Mouse (Mus musculus) splenic B cell, adult 2 months (primary cell): ENCODE measurements around the gene Ets2.
"Not testable (repeated sequence)": the region's sequence is repeated elsewhere in the genome, so short reads cannot be mapped to it uniquely, and the experiment has no call there.

Source experiments
- DNase-seq: peaks from one replicate; pipeline ENCODE4 v3.0.0-alpha.2; 2011; ENCODE audit warnings: low read depth, low spot score
- H3K27me3 ChIP-seq: 2 replicates; pipeline ENCODE4 v1.6.1; 2012; ENCODE audit warnings: mild to moderate bottlenecking, low read length, moderate library complexity, mixed read lengths; ENCODE audit not compliant: control insufficient read depth, poor library complexity, insufficient read depth, severe bottlenecking
- H3K36me3 ChIP-seq: 2 replicates; pipeline ENCODE4 v1.6.1; 2012; ENCODE audit warnings: mild to moderate bottlenecking, low read length, moderate library complexity, mixed read lengths; ENCODE audit not compliant: control insufficient read depth, poor library complexity, insufficient read depth, severe bottlenecking

The Ets2 gene

GRCm38 (mm10) chr16:95709175-95709574, 7.3 kb downstream of the Ets2 start:
- no peak for DNase-seq
- H3K36me3 ChIP-seq: peaks cover 7% of the 10 kb centered on the region
- no peaks in the 10 kb centered on the region for H3K27me3 ChIP-seq

GRCm38 (mm10) chr16:95710129-95710528, 8.3 kb downstream of the Ets2 start:
- peaks cover 9% of the 10 kb centered on the region for H3K36me3 ChIP-seq
- no peaks in the 10 kb centered on the region for H3K27me3 ChIP-seq
- DNase-seq: no peak

- DNase-seq: no peak
- no peaks in the 10 kb centered on the region for H3K27me3 ChIP-seq
- peaks cover 15% of the 10 kb centered on the region for H3K36me3 ChIP-seq
Measured at GRCm38 (mm10) chr16:95712121-95712520, 10.2 kb downstream of the Ets2 start.

GRCm38 (mm10) chr16:95713077-95713476, 11.2 kb downstream of the Ets2 start:
- peaks cover 15% of the 10 kb centered on the region for H3K36me3 ChIP-seq
- peak; percentile 35 for DNase-seq
- H3K27me3 ChIP-seq: not testable (repeated sequence)

GRCm38 (mm10) chr16:95715026-95715425, 13.2 kb downstream of the Ets2 start:
- DNase-seq: no peak
- Histone ChIP-seq H3K36me3 (peaks cover 15% of the 10 kb centered on the region), H3K27me3 (no peaks in the 10 kb centered on the region)

- H3K36me3 ChIP-seq: peaks cover 18% of the 10 kb centered on the region
- DNase-seq: no peak
Measured at GRCm38 (mm10) chr16:95716061-95716706, 14.3 kb downstream of the Ets2 start.

GRCm38 (mm10) chr16:95717631-95718030, 15.8 kb downstream of the Ets2 start:
- Histone ChIP-seq H3K27me3 (no peaks in the 10 kb centered on the region), H3K36me3 (peaks cover 14% of the 10 kb centered on the region)
- DNase-seq: no peak

More at GRCm38 (mm10) chr16:95716061-95716706, 14.3 kb downstream of the Ets2 start:
- H3K27me3 ChIP-seq: no peaks in the 10 kb centered on the region

GRCm38 (mm10) chr16:95718119-95718518, 16.2 kb downstream of the Ets2 start:
- DNase-seq: no peak
- peaks cover 14% of the 10 kb centered on the region for H3K36me3 ChIP-seq

GRCm38 (mm10) chr16:95720532-95720931, 18.7 kb downstream of the Ets2 start:
- peaks cover 9% of the 10 kb centered on the region for H3K36me3 ChIP-seq
- DNase-seq: no peak
- no peaks in the 10 kb centered on the region for H3K27me3 ChIP-seq

More at GRCm38 (mm10) chr16:95718119-95718518, 16.2 kb downstream of the Ets2 start:
- no peaks in the 10 kb centered on the region for H3K27me3 ChIP-seq

GRCm38 (mm10) chr16:95724251-95724650, 22.4 kb downstream of the Ets2 start:
- DNase-seq: no peak
- H3K36me3 ChIP-seq: peaks cover 5% of the 10 kb centered on the region
- H3K27me3 ChIP-seq: no peaks in the 10 kb centered on the region

- no peak for DNase-seq
- Histone ChIP-seq H3K27me3 (no peaks in the 10 kb centered on the region), H3K36me3 (peaks cover 3% of the 10 kb centered on the region; the same call in 1 of the 2 replicates)
Measured at GRCm38 (mm10) chr16:95724776-95725175, 22.9 kb downstream of the Ets2 start.

- peak; percentile 54 for DNase-seq
Measured at GRCm38 (mm10) chr16:95726802-95727201, 24.9 kb downstream of the Ets2 start.

GRCm38 (mm10) chr16:95728453-95729435, 26.9 kb downstream of the Ets2 start:
- Histone ChIP-seq H3K27me3 (no peaks in the 10 kb centered on the region), H3K36me3 (no peaks in the 10 kb centered on the region)
- peak; percentile 97 for DNase-seq

More at GRCm38 (mm10) chr16:95726802-95727201, 24.9 kb downstream of the Ets2 start:
- Histone ChIP-seq H3K36me3 (no peaks in the 10 kb centered on the region), H3K27me3 (no peaks in the 10 kb centered on the region)

GRCm38 (mm10) chr16:95729775-95730174, 27.9 kb downstream of the Ets2 start:
- no peak for DNase-seq
- no peaks in the 10 kb centered on the region for H3K27me3 ChIP-seq
- H3K36me3 ChIP-seq: no peaks in the 10 kb centered on the region

GRCm38 (mm10) chr16:95734785-95735184, 32.9 kb downstream of the Ets2 start:
- DNase-seq: peak; percentile 44
- no peaks in the 10 kb centered on the region for H3K36me3 ChIP-seq
- no peaks in the 10 kb centered on the region for H3K27me3 ChIP-seq
